Mouse (Mus musculus): ENCODE measurements around the gene Tcl1b2.
"Not testable (repeated sequence)": the region's sequence is repeated elsewhere in the genome, so short reads cannot be mapped to it uniquely, and the experiment has no call there.

DNA sequence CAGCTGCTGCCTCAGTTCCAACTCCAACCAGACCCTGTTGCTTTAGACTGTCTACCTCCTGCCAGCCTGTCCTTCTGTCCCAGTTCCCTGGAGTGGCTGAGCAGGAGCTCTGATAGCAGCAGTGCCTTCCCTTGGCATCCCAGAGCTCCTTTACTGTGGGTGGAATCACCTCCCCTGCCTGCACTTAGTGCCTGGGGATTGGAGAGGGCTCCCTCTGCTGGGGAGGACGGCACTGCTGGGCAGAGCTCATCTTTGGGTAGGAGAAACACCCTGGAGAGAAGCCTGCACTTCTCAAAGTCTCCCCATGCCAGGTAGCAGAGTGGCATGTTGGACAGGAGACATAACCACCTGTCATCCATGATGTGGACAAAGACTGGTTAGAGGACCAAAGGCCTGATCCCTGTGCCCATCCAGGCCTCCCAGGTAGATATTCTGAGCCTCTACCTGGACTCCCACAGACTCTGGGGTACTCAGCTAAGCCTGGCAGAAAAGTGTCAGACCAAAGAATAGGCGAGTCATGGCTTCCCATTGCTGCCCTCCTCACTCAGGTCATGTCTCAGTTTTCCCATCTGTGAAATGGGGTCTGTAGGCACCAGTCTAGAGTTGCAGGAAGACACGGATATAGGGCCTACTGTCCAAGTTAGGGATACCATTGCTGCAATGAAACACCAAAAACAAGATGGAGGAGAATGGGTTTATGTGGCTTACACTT is 16.2 kb upstream of the Tcl1b2 start:
- TF ChIP-seq CTCF (IDR thresholded peaks at IDR 0.05; ENCODE audit: borderline replicate concordance, insufficient read depth, low read depth, low read length); POLR2A (IDR thresholded peaks at IDR 0.05; ENCODE audit: borderline replicate concordance, insufficient read depth, low read length): not testable (repeated sequence)

Measured in cerebellum, adult 2 months (tissue).